Mouse (Mus musculus) forebrain, embryonic 13.5 days (tissue): ENCODE data around the gene Rassf6. TPM values are rescaled to one million over a fixed set of nuclear protein-coding genes. Genes with fewer than 3 reads are reported as not detected.

Experiments used
- ATAC-seq: fragments of 200-750 bp; cut with Nextera tagmentation; 2 replicates; pipeline ENCODE4 v1.8.0; 2017
- H3K27ac ChIP-seq: fragments of 300-500 bp; sonication (generic); 2 replicates; pipeline ENCODE4 v1.5.1; 2015; ENCODE audit warnings: inconsistent platforms, mild to moderate bottlenecking, moderate library complexity
- H3K27me3 ChIP-seq: fragments of 300-500 bp; sonication (generic); 2 replicates; pipeline ENCODE4 v1.6.1; 2015; ENCODE audit warnings: mild to moderate bottlenecking, inconsistent platforms
- H3K36me3 ChIP-seq: fragments of 300-500 bp; sonication (generic); 2 replicates; pipeline ENCODE4 v1.6.1; 2015; ENCODE audit warnings: mild to moderate bottlenecking, inconsistent platforms; ENCODE audit not compliant: poor library complexity, severe bottlenecking
- H3K4me1 ChIP-seq: fragments of 300-500 bp; sonication (generic); 2 replicates; pipeline ENCODE4 v1.6.1; 2015; ENCODE audit warnings: inconsistent platforms
- H3K4me2 ChIP-seq: fragments of 300-500 bp; sonication (generic); 2 replicates; pipeline ENCODE4 v1.6.1; 2015; ENCODE audit warnings: inconsistent platforms, mild to moderate bottlenecking, moderate library complexity
- H3K4me3 ChIP-seq: fragments of 300-500 bp; sonication (generic); 2 replicates; pipeline ENCODE4 v1.5.1; 2015; ENCODE audit warnings: mild to moderate bottlenecking, inconsistent platforms
- H3K9ac ChIP-seq: fragments of 300-500 bp; sonication (generic); 2 replicates; pipeline ENCODE4 v1.6.1; 2015; ENCODE audit warnings: mild to moderate bottlenecking, inconsistent platforms
- H3K9me3 ChIP-seq: fragments of 300-500 bp; sonication (generic); replicated peaks from 2 replicates; pipeline ENCODE4 v1.6.1; 2016; ENCODE audit warnings: inconsistent platforms
- WGBS: fragments of 180-500 bp; shearing (Covaris S2); methylation state at CpG from one replicate; pipeline ENCODE4 v1.1.7; 2015; 5-methylcytosine and 5-hydroxymethylcytosine counted together
- polyA plus RNA-seq: library from polyadenylated mRNA; unstranded; fragments of >200 nt; fragmentation: Nextera tagmentation; extraction: Ambion mirVana; gene quantifications from 2 replicates; pipeline ENCODE4 v1.2.1, GENCODE M21; 2015

The Rassf6 gene
- polyA plus RNA-seq, 1 experiment from 2014 or later: not detected

DNA sequence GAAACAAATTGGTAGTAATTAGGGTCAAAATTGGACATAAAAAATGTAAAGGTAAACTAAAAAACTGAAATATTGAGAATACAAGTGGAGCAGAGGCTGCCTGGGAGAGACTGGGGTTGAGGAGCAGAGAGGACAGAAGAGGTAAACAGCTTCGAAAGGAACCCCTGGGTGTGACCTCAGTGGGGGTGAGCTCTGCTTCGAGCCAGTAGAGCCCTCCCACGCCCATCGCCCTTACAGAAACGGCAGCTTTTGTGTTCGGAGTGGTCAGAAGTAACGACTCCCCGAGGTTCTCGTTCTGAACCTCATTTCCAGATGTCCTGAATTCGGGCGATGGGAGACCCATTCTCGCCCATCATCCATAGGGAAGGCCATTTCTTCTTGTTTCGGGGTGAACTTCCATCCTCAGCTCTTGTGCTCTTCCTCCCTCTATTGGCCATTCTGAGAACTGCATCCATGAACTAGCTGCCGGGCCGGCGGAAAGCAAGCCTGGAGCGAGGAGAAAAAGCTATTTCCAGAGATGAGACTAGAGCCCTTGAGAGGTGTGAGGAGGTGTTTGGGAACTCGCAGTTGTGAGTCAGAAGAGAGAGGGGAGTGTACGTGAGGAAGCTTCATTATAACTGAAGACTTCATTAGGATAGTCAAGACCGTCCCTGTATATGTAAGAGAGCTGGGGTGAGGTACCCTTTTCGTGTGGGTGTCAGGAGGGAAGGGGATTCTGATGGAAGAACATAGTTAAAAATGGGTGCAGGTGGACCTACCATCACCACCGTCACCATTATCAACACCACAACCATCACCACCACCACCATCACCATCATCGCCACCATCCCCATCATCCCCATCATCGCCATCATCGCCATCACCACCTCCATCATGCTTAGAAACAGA, 51.5 kb downstream of the Rassf6 start:
- H3K27me3 ChIP-seq: no peaks in the 10 kb centered on the region
- no peak overlapping the region for H3K9ac ChIP-seq
- no peaks in the 10 kb centered on the region for H3K36me3 ChIP-seq
- H3K4me2 ChIP-seq: peak overlapping the region; percentile 64
- H3K27ac ChIP-seq: no peak overlapping the region
- no peaks in the 10 kb centered on the region for H3K9me3 ChIP-seq
- ATAC-seq: peak; percentile 84
- H3K4me3 ChIP-seq: peak overlapping the region; percentile 37
- no peaks in the 10 kb centered on the region for H3K4me1 ChIP-seq
- WGBS: 23% methylated on average over 25 of the region's 25 CpGs

GRCm38 (mm10) chr5:90588104-90588503, 52.4 kb downstream of the Rassf6 start:
- ATAC-seq: no peak
- WGBS: 91% methylated on average over 5 of the region's 5 CpGs
- no peak overlapping the region for H3K27ac ChIP-seq
- H3K9ac ChIP-seq: no peak overlapping the region
- H3K9me3 ChIP-seq: no peaks in the 10 kb centered on the region
- H3K36me3 ChIP-seq: no peaks in the 10 kb centered on the region
- no peak overlapping the region for H3K4me3 ChIP-seq
- no peaks in the 10 kb centered on the region for H3K27me3 ChIP-seq
- no peaks in the 10 kb centered on the region for H3K4me1 ChIP-seq
- no peak overlapping the region for H3K4me2 ChIP-seq

- Histone ChIP-seq H3K9me3 (no peaks in the 10 kb centered on the region), H3K4me2 (no peak overlapping the region), H3K9ac (no peak overlapping the region), H3K36me3 (no peaks in the 10 kb centered on the region), H3K27ac (no peak overlapping the region), H3K4me1 (no peaks in the 10 kb centered on the region), H3K4me3 (no peak overlapping the region), H3K27me3 (no peaks in the 10 kb centered on the region)
- 72% methylated on average over 5 of the region's 5 CpGs for WGBS
- no peak for ATAC-seq
These were observed 53.9 kb downstream of the Rassf6 start for GRCm38 (mm10) chr5:90586511-90586910.

DNA sequence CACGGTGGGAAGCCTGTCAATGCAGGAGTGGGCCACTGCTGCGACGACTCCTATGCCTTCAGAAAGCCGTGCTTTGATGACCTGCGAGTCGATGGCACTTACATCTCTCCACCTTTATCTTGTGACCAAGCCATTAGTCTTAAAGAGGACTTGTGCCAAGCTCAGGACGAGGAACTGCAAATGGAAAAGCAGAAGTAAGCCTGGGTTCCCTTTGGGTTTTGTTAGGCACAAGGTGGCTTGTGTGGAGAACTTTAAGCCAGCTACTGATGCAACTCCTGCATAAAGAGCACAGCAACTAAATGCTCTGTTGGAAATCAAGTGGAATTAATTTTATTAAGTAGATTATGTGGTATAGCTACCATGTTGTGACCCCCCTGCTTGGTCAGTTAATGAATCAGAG, 55.7 kb downstream of the Rassf6 start:
- Histone ChIP-seq H3K9ac (no peak overlapping the region), H3K27ac (no peak overlapping the region), H3K4me1 (no peaks in the 10 kb centered on the region), H3K27me3 (no peaks in the 10 kb centered on the region), H3K9me3 (no peaks in the 10 kb centered on the region), H3K4me2 (no peak overlapping the region), H3K36me3 (no peaks in the 10 kb centered on the region), H3K4me3 (no peak overlapping the region)
- WGBS: 82% methylated on average over 7 of the region's 7 CpGs
- no peak for ATAC-seq

DNA sequence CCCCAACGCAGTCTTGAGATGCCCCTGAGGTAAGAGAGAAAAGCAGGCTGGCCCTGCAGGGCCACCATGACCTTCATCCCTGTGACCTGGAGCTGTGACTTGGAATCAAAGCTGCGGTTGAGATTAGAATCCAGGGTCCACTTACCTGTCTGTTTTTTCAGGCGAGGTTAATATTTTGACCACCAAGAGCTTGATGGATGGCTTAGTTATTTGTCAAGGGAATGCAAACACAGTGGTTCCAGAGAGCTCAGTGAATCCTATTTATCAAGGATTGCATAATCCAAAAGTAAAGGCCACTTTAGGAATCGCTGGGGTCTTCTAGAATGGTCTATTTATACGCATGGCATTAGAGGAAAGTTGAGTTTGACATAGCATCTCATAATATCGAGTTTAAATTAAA, 58.3 kb downstream of the Rassf6 start:
- H3K4me3 ChIP-seq: no peak overlapping the region
- no peak overlapping the region for H3K9ac ChIP-seq
- H3K9me3 ChIP-seq: no peaks in the 10 kb centered on the region
- no peak overlapping the region for H3K27ac ChIP-seq
- no peaks in the 10 kb centered on the region for H3K4me1 ChIP-seq
- WGBS: 91% methylated on average over 6 of the region's 6 CpGs
- ATAC-seq: no peak
- H3K27me3 ChIP-seq: no peaks in the 10 kb centered on the region
- no peak overlapping the region for H3K4me2 ChIP-seq
- H3K36me3 ChIP-seq: no peaks in the 10 kb centered on the region

DNA sequence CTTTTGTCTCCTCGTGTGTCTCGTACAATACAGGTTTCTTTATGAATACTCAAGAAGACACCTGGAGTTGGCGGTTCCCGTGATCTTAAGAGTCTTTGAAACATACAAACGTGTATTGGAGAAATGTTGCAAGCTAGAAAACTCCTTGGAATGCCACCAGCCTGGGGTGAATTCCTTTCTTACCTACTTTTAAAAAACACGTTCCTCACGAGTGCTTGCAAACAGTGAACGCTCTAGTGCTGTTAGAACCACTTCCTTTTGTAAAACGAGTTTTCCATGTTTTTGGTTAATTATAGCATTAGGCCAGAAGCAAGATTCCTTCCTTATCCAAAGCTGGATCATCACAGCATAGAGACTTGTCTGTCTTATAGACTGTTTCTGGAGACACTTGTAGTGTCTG, 60.9 kb downstream of the Rassf6 start:
- no peak for ATAC-seq
- no peak overlapping the region for H3K9ac ChIP-seq
- H3K4me2 ChIP-seq: no peak overlapping the region
- no peaks in the 10 kb centered on the region for H3K36me3 ChIP-seq
- H3K9me3 ChIP-seq: no peaks in the 10 kb centered on the region
- WGBS: 89% methylated on average over 9 of the region's 9 CpGs
- H3K27me3 ChIP-seq: no peaks in the 10 kb centered on the region
- no peaks in the 10 kb centered on the region for H3K4me1 ChIP-seq
- H3K27ac ChIP-seq: no peak overlapping the region
- no peak overlapping the region for H3K4me3 ChIP-seq

DNA sequence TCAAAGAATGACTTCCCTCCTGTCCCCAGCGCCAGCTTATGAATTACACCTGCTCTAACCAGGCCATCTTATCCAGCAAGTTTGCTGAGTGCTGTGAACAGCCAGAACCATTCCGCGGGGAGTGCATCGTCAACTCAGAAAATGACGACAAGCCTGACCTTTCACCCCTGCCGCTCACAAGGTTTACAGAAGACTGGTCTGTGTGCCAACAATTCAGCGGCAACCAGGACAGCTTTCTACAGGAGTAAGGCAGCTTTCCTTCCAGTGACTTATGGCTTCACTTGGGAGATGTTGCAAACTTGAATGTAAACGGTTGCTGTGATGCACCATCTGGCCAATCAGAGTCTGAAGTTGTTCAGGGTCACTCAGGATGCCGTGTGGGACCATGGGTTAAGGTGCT, 62.7 kb downstream of the Rassf6 start:
- WGBS: 91% methylated on average over 9 of the region's 9 CpGs
- H3K36me3 ChIP-seq: no peaks in the 10 kb centered on the region
- no peak overlapping the region for H3K4me3 ChIP-seq

GRCm38 (mm10) chr5:90571216-90571615, 69.2 kb downstream of the Rassf6 start:
- no peak overlapping the region for H3K4me2 ChIP-seq
- ATAC-seq: no peak
- WGBS: 57% methylated on average over 3 of the region's 3 CpGs
- H3K9ac ChIP-seq: no peak overlapping the region
- H3K4me1 ChIP-seq: no peaks in the 10 kb centered on the region
- no peaks in the 10 kb centered on the region for H3K36me3 ChIP-seq
- no peaks in the 10 kb centered on the region for H3K27me3 ChIP-seq
- H3K4me3 ChIP-seq: no peak overlapping the region
- no peak overlapping the region for H3K27ac ChIP-seq
- no peaks in the 10 kb centered on the region for H3K9me3 ChIP-seq

More for the DNA sequence above, 62.7 kb downstream of the Rassf6 start:
- no peaks in the 10 kb centered on the region for H3K4me1 ChIP-seq
- no peak for ATAC-seq
- H3K9me3 ChIP-seq: no peaks in the 10 kb centered on the region
- no peak overlapping the region for H3K9ac ChIP-seq
- no peak overlapping the region for H3K27ac ChIP-seq
- no peak overlapping the region for H3K4me2 ChIP-seq
- H3K27me3 ChIP-seq: no peaks in the 10 kb centered on the region

DNA sequence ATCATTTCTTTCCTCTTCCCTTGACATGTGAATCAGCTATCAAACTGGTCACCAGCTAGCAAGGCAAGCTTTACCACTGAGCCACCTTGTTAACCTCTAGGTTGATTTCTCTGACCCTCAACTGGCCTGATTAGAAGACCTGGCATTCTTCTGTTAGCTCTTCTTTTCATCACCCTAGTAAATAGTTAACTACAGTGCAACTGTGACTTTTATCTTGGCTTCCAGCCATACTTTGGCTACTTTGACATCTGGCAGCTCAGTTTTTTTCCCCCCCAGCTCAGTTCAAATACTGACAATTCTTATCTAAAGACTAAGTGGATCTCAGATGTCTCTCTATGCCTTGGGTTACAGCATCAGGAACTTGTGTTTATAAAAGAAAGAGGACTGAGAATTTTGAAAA, 72.1 kb downstream of the Rassf6 start:
- Histone ChIP-seq H3K4me2 (no peak overlapping the region), H3K36me3 (no peaks in the 10 kb centered on the region), H3K27ac (no peak overlapping the region), H3K27me3 (no peaks in the 10 kb centered on the region), H3K9me3 (no peaks in the 10 kb centered on the region), H3K4me3 (no peak overlapping the region), H3K9ac (no peak overlapping the region), H3K4me1 (no peaks in the 10 kb centered on the region)
- ATAC-seq: no peak

GRCm38 (mm10) chr5:90567788-90568187, 72.7 kb downstream of the Rassf6 start:
- no peaks in the 10 kb centered on the region for H3K4me1 ChIP-seq
- no peak overlapping the region for H3K4me2 ChIP-seq
- H3K4me3 ChIP-seq: no peak overlapping the region
- H3K9ac ChIP-seq: no peak overlapping the region
- H3K36me3 ChIP-seq: no peaks in the 10 kb centered on the region
- 80% methylated on average over 5 of the region's 5 CpGs for WGBS
- no peaks in the 10 kb centered on the region for H3K9me3 ChIP-seq
- no peak overlapping the region for H3K27ac ChIP-seq
- H3K27me3 ChIP-seq: no peaks in the 10 kb centered on the region
- no peak for ATAC-seq

DNA sequence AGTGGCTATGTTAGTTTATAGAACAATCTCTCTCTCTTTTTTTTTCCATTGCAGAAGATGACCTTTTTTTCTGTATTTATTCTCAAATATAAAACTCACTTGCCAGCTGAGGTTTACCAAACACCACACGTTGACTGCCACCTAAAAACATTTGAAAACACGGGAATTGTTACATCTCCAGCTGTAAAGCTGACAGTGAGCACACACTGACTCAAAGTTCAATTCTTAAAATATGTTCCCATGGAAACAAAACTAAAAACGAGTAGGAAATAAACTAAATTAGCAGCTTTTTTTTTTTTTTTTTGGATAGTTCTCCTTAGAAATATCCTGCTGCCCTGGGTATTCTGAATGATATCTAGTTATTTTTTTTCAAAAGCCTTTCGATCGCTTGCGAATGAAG, 75.3 kb downstream of the Rassf6 start:
- Histone ChIP-seq H3K9ac (no peak overlapping the region), H3K27me3 (no peaks in the 10 kb centered on the region), H3K4me3 (no peak overlapping the region), H3K4me1 (no peaks in the 10 kb centered on the region), H3K9me3 (no peaks in the 10 kb centered on the region), H3K36me3 (no peaks in the 10 kb centered on the region), H3K27ac (no peak overlapping the region), H3K4me2 (no peak overlapping the region)
- 85% methylated on average over 6 of the region's 6 CpGs for WGBS
- ATAC-seq: no peak

GRCm38 (mm10) chr5:90564161-90564560, 76.3 kb downstream of the Rassf6 start:
- H3K9ac ChIP-seq: no peak overlapping the region
- H3K27me3 ChIP-seq: no peaks in the 10 kb centered on the region
- H3K4me3 ChIP-seq: no peak overlapping the region
- H3K4me1 ChIP-seq: no peaks in the 10 kb centered on the region
- no peaks in the 10 kb centered on the region for H3K9me3 ChIP-seq
- no peak overlapping the region for H3K27ac ChIP-seq
- 89% methylated on average over 4 of the region's 4 CpGs for WGBS
- H3K4me2 ChIP-seq: no peak overlapping the region
- no peaks in the 10 kb centered on the region for H3K36me3 ChIP-seq
- ATAC-seq: no peak

- 84% methylated on average over 4 of the region's 4 CpGs for WGBS
These were observed 77.6 kb downstream of the Rassf6 start for GRCm38 (mm10) chr5:90562880-90563279.

More at GRCm38 (mm10) chr5:90562880-90563279, 77.6 kb downstream of the Rassf6 start:
- no peaks in the 10 kb centered on the region for H3K27me3 ChIP-seq
- H3K27ac ChIP-seq: no peak overlapping the region
- H3K36me3 ChIP-seq: no peaks in the 10 kb centered on the region
- H3K9me3 ChIP-seq: no peaks in the 10 kb centered on the region
- no peaks in the 10 kb centered on the region for H3K4me1 ChIP-seq
- H3K9ac ChIP-seq: no peak overlapping the region
- no peak overlapping the region for H3K4me2 ChIP-seq
- no peak overlapping the region for H3K4me3 ChIP-seq
- ATAC-seq: no peak
